Mouse (Mus musculus): ENCODE data around the gene Ppp1r9a. TPM values are rescaled to one million over a fixed set of nuclear protein-coding genes. Genes with fewer than 3 reads are reported as not detected.

Gene Ppp1r9a
- polyA plus RNA-seq, 1 experiment from 2014 or later = 27.2 TPM

- Histone ChIP-seq H3K4me2 (no peak overlapping the region), H3K36me3 (no peaks in the 10 kb centered on the region), H3K27me3 (no peaks in the 10 kb centered on the region), H3K4me3 (no peak overlapping the region), H3K27ac (replicated peaks) (no peak overlapping the region), H3K4me1 (replicated peaks) (peaks cover 15% of the 10 kb centered on the region), H3K9ac (no peak overlapping the region), H3K9me3 (no peaks in the 10 kb centered on the region)
- ATAC-seq (ENCODE audit: low read depth) = no peak
- 93% methylated on average over 9 of the region's 9 CpGs for WGBS
Measured at GRCm38 (mm10) chr6:4992308-4992707, 89.6 kb downstream of the Ppp1r9a start.

- H3K9ac ChIP-seq = no peak overlapping the region
- H3K4me2 ChIP-seq = peak overlapping the region; percentile 25
- H3K4me3 ChIP-seq = no peak overlapping the region
- H3K4me1 ChIP-seq (replicated peaks) = peaks cover 15% of the 10 kb centered on the region
- no peaks in the 10 kb centered on the region for H3K9me3 ChIP-seq
- H3K27me3 ChIP-seq = no peaks in the 10 kb centered on the region
- WGBS = 48% methylated on average over 15 of the region's 15 CpGs
- no peaks in the 10 kb centered on the region for H3K36me3 ChIP-seq
- ATAC-seq (ENCODE audit: low read depth) = peak; percentile 53
- no peak overlapping the region; the same call in 1 of the 2 replicates for H3K27ac ChIP-seq (replicated peaks)
Measured at GRCm38 (mm10) chr6:4993600-4994160, 91.0 kb downstream of the Ppp1r9a start.

GRCm38 (mm10) chr6:4994161-4994919 is 91.6 kb downstream of the Ppp1r9a start:
- H3K4me1 ChIP-seq (replicated peaks) = peaks cover 15% of the 10 kb centered on the region
- no peak overlapping the region for H3K9ac ChIP-seq
- H3K27ac ChIP-seq (replicated peaks) = no peak overlapping the region; the same call in 1 of the 2 replicates
- no peaks in the 10 kb centered on the region for H3K27me3 ChIP-seq
- H3K4me2 ChIP-seq = peak overlapping the region; percentile 25
- H3K36me3 ChIP-seq = no peaks in the 10 kb centered on the region
- H3K9me3 ChIP-seq = no peaks in the 10 kb centered on the region
- H3K4me3 ChIP-seq = no peak overlapping the region
- WGBS = 43% methylated on average over 14 of the region's 14 CpGs
- peak; percentile 61 for ATAC-seq (ENCODE audit: low read depth)

- Histone ChIP-seq H3K4me1 (replicated peaks) (peaks cover 15% of the 10 kb centered on the region), H3K4me2 (no peak overlapping the region), H3K27me3 (no peaks in the 10 kb centered on the region), H3K27ac (replicated peaks) (no peak overlapping the region), H3K9ac (no peak overlapping the region), H3K4me3 (no peak overlapping the region), H3K9me3 (no peaks in the 10 kb centered on the region), H3K36me3 (no peaks in the 10 kb centered on the region)
- no peak for ATAC-seq (ENCODE audit: low read depth)
- WGBS = 95% methylated on average over 6 of the region's 6 CpGs
Measured at GRCm38 (mm10) chr6:4997599-4997998, 94.9 kb downstream of the Ppp1r9a start.

- Histone ChIP-seq H3K9ac (no peak overlapping the region), H3K4me1 (replicated peaks) (peaks cover 9% of the 10 kb centered on the region), H3K4me3 (no peak overlapping the region), H3K27ac (replicated peaks) (no peak overlapping the region), H3K4me2 (no peak overlapping the region), H3K36me3 (no peaks in the 10 kb centered on the region), H3K27me3 (no peaks in the 10 kb centered on the region), H3K9me3 (no peaks in the 10 kb centered on the region)
- WGBS = 59% methylated on average over 4 of the region's 4 CpGs
- ATAC-seq (ENCODE audit: low read depth) = no peak
Measured at GRCm38 (mm10) chr6:4998929-4999328, 96.2 kb downstream of the Ppp1r9a start.

- 29% methylated on average over 8 of the region's 8 CpGs for WGBS
- no peak for ATAC-seq (ENCODE audit: low read depth)
- H3K4me1 ChIP-seq (replicated peaks) = peaks cover 5% of the 10 kb centered on the region; the same call in 1 of the 2 replicates
Measured at GRCm38 (mm10) chr6:5000788-5001187, 98.1 kb downstream of the Ppp1r9a start.

GRCm38 (mm10) chr6:5005491-5006275 is 103.0 kb downstream of the Ppp1r9a start:
- H3K9me3 ChIP-seq = no peaks in the 10 kb centered on the region
- no peaks in the 10 kb centered on the region for H3K36me3 ChIP-seq
- no peak overlapping the region for H3K4me3 ChIP-seq
- ATAC-seq (ENCODE audit: low read depth) = no peak
- H3K4me2 ChIP-seq = no peak overlapping the region
- H3K4me1 ChIP-seq (replicated peaks) = peaks cover 12% of the 10 kb centered on the region
- no peak overlapping the region for H3K27ac ChIP-seq (replicated peaks)
- WGBS = 66% methylated on average over 22 of the region's 22 CpGs
- H3K27me3 ChIP-seq = no peaks in the 10 kb centered on the region
- H3K9ac ChIP-seq = no peak overlapping the region

More at GRCm38 (mm10) chr6:5000788-5001187, 98.1 kb downstream of the Ppp1r9a start:
- Histone ChIP-seq H3K9me3 (no peaks in the 10 kb centered on the region), H3K9ac (no peak overlapping the region), H3K27ac (replicated peaks) (no peak overlapping the region), H3K4me2 (no peak overlapping the region), H3K27me3 (no peaks in the 10 kb centered on the region), H3K36me3 (no peaks in the 10 kb centered on the region), H3K4me3 (no peak overlapping the region)

GRCm38 (mm10) chr6:5006283-5006946 is 103.7 kb downstream of the Ppp1r9a start:
- no peak for ATAC-seq (ENCODE audit: low read depth)
- WGBS = 92% methylated on average over 6 of the region's 6 CpGs
- H3K9me3 ChIP-seq = no peaks in the 10 kb centered on the region
- H3K4me2 ChIP-seq = no peak overlapping the region
- peaks cover 19% of the 10 kb centered on the region for H3K4me1 ChIP-seq (replicated peaks)
- H3K36me3 ChIP-seq = no peaks in the 10 kb centered on the region
- no peaks in the 10 kb centered on the region for H3K27me3 ChIP-seq
- H3K9ac ChIP-seq = no peak overlapping the region
- no peak overlapping the region for H3K27ac ChIP-seq (replicated peaks)
- H3K4me3 ChIP-seq = no peak overlapping the region

- Histone ChIP-seq H3K27ac (replicated peaks) (no peak overlapping the region), H3K9me3 (no peaks in the 10 kb centered on the region), H3K9ac (no peak overlapping the region), H3K4me1 (replicated peaks) (peaks cover 33% of the 10 kb centered on the region), H3K4me2 (no peak overlapping the region), H3K4me3 (no peak overlapping the region), H3K36me3 (no peaks in the 10 kb centered on the region), H3K27me3 (no peaks in the 10 kb centered on the region)
- 56% methylated on average over 2 of the region's 2 CpGs for WGBS
- ATAC-seq (ENCODE audit: low read depth) = no peak
Measured at GRCm38 (mm10) chr6:5008166-5008565, 105.4 kb downstream of the Ppp1r9a start.

- H3K4me1 ChIP-seq (replicated peaks) = peaks cover 33% of the 10 kb centered on the region
- H3K9me3 ChIP-seq = no peaks in the 10 kb centered on the region
- 74% methylated on average over 15 of the region's 15 CpGs for WGBS
- no peak overlapping the region for H3K4me2 ChIP-seq
- H3K27ac ChIP-seq (replicated peaks) = no peak overlapping the region
- no peaks in the 10 kb centered on the region for H3K27me3 ChIP-seq
- ATAC-seq (ENCODE audit: low read depth) = no peak
- no peaks in the 10 kb centered on the region for H3K36me3 ChIP-seq
- H3K4me3 ChIP-seq = no peak overlapping the region
- no peak overlapping the region for H3K9ac ChIP-seq
Measured at GRCm38 (mm10) chr6:5008603-5009002, 105.9 kb downstream of the Ppp1r9a start.

- H3K9ac ChIP-seq = peak overlapping the region; percentile 43
- H3K4me2 ChIP-seq = 0 out of 2 replicates have a peak overlapping the region, but pooled peaks have one; percentile 12
- peak overlapping the region; percentile 33; the same call in 1 of the 2 replicates for H3K27ac ChIP-seq (replicated peaks)
- peak; percentile 38; the same call in 1 of the 2 replicates for ATAC-seq (ENCODE audit: low read depth)
- no peak overlapping the region for H3K4me3 ChIP-seq
- peaks cover 28% of the 10 kb centered on the region for H3K4me1 ChIP-seq (replicated peaks)
- WGBS = 13% methylated on average over 11 of the region's 11 CpGs
- H3K9me3 ChIP-seq = no peaks in the 10 kb centered on the region
- no peaks in the 10 kb centered on the region for H3K36me3 ChIP-seq
- no peaks in the 10 kb centered on the region for H3K27me3 ChIP-seq
Measured at GRCm38 (mm10) chr6:5010553-5011416, 108.1 kb downstream of the Ppp1r9a start.
